In the genomic region with DNA sequence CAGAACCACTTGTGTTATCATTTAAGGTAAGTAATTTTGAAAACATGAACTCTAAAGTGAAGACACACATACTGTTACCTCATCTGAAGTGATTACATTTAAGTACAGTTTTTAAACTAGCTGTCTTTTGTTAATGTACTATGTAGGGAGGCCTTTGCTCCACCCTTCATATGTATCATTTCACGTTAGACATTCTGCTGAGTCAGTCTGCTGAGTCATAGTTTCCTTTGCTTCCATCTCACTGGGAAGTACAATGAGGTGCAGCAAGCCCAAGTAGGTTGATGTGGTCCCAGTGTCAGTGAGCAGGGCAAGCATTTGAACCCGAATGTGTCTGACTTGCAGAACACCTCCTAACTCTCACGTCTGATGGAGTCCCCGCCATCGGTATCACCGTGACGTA, we compare ENCODE assay signal across 25 mouse cellular contexts.
DNase-seq lines count a peak whose midpoint lies in the region; ATAC-seq and TF ChIP-seq lines count a peak whose summit lies in the region.
"Had no signal": no experiment of that assay in that cellular context is flagged by ENCODE, and none has a peak within 500 bp of the region (broad histone marks: within the 10 kb centered on the region; RNA-seq: fewer than 3 reads in every experiment).

No protein-coding gene starts in this region.

- H3K4me2 ChIP-seq in hindbrain, embryonic 16.5 days (ENCODE audit: low read length): no peak overlapping the region
- H3K4me2 ChIP-seq: embryonic facial prominence, embryonic 12.5 days; forebrain, embryonic 15.5 days; heart, embryonic 11.5 days; hindbrain, embryonic 12.5 days; intestine, embryonic 15.5 days; limb, embryonic 12.5 days; stomach, embryonic 15.5 days had no signal

- peak overlapping the region; percentile 43 for H3K4me3 ChIP-seq in megakaryocyte, embryonic 14.5 days (replicated peaks)
- no peak overlapping the region for H3K4me3 ChIP-seq in MEL (ENCODE audit: control insufficient read depth in 1 of 2, insufficient read depth in 1 of 2, low read depth in 2 of 2, low read length in 2 of 2)
- no peak overlapping the region for H3K4me3 ChIP-seq in cerebellum, adult 2 months (replicated peaks; ENCODE audit: insufficient read depth, low read depth, low read length)
- no peak overlapping the region for H3K4me3 ChIP-seq in hindbrain, embryonic 16.5 days (ENCODE audit: low read length)
- H3K4me3 ChIP-seq: embryonic facial prominence, embryonic 12.5 days; erythroblast, embryonic 14.5 days; forebrain, embryonic 15.5 days; hindbrain, embryonic 12.5 days; intestine, embryonic 15.5 days; limb, embryonic 12.5 days; stomach, embryonic 15.5 days had no signal

- no peaks in the 10 kb centered on the region for H3K36me3 ChIP-seq in megakaryocyte, embryonic 14.5 days (replicated peaks; ENCODE audit: low read length)
- H3K36me3 ChIP-seq in MEL (ENCODE audit: control insufficient read depth in 1 of 2, insufficient read depth in 2 of 2, low read length in 2 of 2): peaks cover 0 to 10% of the 10 kb centered on the region in 2 experiments; a peak in 2 of 4 replicates
- no peaks in the 10 kb centered on the region for H3K36me3 ChIP-seq in hindbrain, embryonic 16.5 days (ENCODE audit: control insufficient read depth, insufficient read depth, low read length)
- H3K36me3 ChIP-seq: embryonic facial prominence, embryonic 12.5 days; forebrain, embryonic 15.5 days; hindbrain, embryonic 12.5 days; intestine, embryonic 15.5 days; limb, embryonic 12.5 days; stomach, embryonic 15.5 days had no signal

- no peak overlapping the region for H3K27ac ChIP-seq in MEL (ENCODE audit: control insufficient read depth, low read depth, low read length)
- H3K27ac ChIP-seq in cerebellum, adult 2 months (ENCODE audit: insufficient read depth, low read length): no peak overlapping the region
- H3K27ac ChIP-seq in hindbrain, embryonic 16.5 days (ENCODE audit: low read depth, low read length): no peak overlapping the region
- H3K27ac ChIP-seq: embryonic facial prominence, embryonic 12.5 days; forebrain, embryonic 15.5 days; hindbrain, embryonic 12.5 days; intestine, embryonic 15.5 days; limb, embryonic 12.5 days; stomach, embryonic 15.5 days had no signal

- DNase-seq in MEL (ENCODE audit: low read depth, low spot score): peak; percentile 91
- peak; percentile 51 for DNase-seq in c-Kit-positive CD71-positive TER-119-positive erythroid progenitor cells, embryonic 14.5 days (ENCODE audit: low spot score)
- DNase-seq in cerebellum, adult 2 months: no peak
- DNase-seq in B cell, adult 2 months: no peak
- DNase-seq: cerebellum, adult 9-10 months; gastrocnemius, postnatal 36 days; heart, postnatal 10 days; kidney, adult 9 months; kidney, postnatal 25 days; lung, adult 2 months; right cerebral cortex, postnatal 25 days had no signal

- TF ChIP-seq CTCF in MEL (IDR thresholded peaks at IDR 0.05 in 2 of 3, conservative IDR thresholded peaks at IDR 0.05 in 1 of 3; ENCODE audit: control insufficient read depth in 1 of 3, insufficient read depth in 1 of 3, low read depth in 2 of 3, low read length in 3 of 3, poor library complexity in 1 of 3, severe bottlenecking in 1 of 3): no peak
- TF ChIP-seq CTCF in cerebellum, adult 2 months (IDR thresholded peaks at IDR 0.05; ENCODE audit: borderline replicate concordance, insufficient read depth, low read depth, low read length): no peak

- no peak for TF ChIP-seq RAD21 in MEL (IDR thresholded peaks at IDR 0.05; ENCODE audit: low read depth, low read length)

- H3K9me3 ChIP-seq in megakaryocyte, embryonic 14.5 days: no peaks in the 10 kb centered on the region
- no peaks in the 10 kb centered on the region for H3K9me3 ChIP-seq in MEL (replicated peaks; ENCODE audit: insufficient read depth, low read length)
- H3K9me3 ChIP-seq in hindbrain, embryonic 16.5 days (ENCODE audit: control insufficient read depth, low read length): no peaks in the 10 kb centered on the region
- H3K9me3 ChIP-seq: embryonic facial prominence, embryonic 12.5 days; forebrain, embryonic 15.5 days; hindbrain, embryonic 12.5 days; intestine, embryonic 15.5 days; limb, embryonic 12.5 days; stomach, embryonic 15.5 days had no signal

- no peak for ATAC-seq in megakaryocyte, adult 5-6 weeks (ENCODE audit: poor library complexity, severe bottlenecking)
- ATAC-seq in hindbrain, embryonic 16.5 days: no peak
- ATAC-seq: activated CD4-positive, CD25-positive, alpha-beta regulatory T cell, adult 4 months; CD4-positive, CD25-positive, alpha-beta regulatory T cell, adult 4 months; forebrain, embryonic 15.5 days; intestine, embryonic 15.5 days; Patski had no signal

- 90% methylated on average over 7 of the region's 7 CpGs for WGBS in cerebellum, adult 2 months
- WGBS in hindbrain, embryonic 16.5 days: 91% methylated on average over 7 of the region's 7 CpGs

- no peak overlapping the region for H3K9ac ChIP-seq in MEL (ENCODE audit: control insufficient read depth, low read depth, low read length, poor library complexity, severe bottlenecking)
- H3K9ac ChIP-seq in hindbrain, embryonic 16.5 days (ENCODE audit: low read depth, low read length): no peak overlapping the region
- H3K9ac ChIP-seq: embryonic facial prominence, embryonic 12.5 days; forebrain, embryonic 15.5 days; hindbrain, embryonic 12.5 days; intestine, embryonic 15.5 days; limb, embryonic 12.5 days; stomach, embryonic 15.5 days had no signal

- peak; percentile 59 to 66 for TF ChIP-seq EP300 in MEL (IDR thresholded peaks at IDR 0.05; ENCODE audit: low read depth in 1 of 2, low read length in 2 of 2)

- H3K27me3 ChIP-seq in megakaryocyte, embryonic 14.5 days (replicated peaks): no peaks in the 10 kb centered on the region
- no peaks in the 10 kb centered on the region for H3K27me3 ChIP-seq in MEL (ENCODE audit: control insufficient read depth in 1 of 2, insufficient read depth in 2 of 2, low read length in 2 of 2)
- no peaks in the 10 kb centered on the region for H3K27me3 ChIP-seq in cerebellum, adult 2 months (ENCODE audit: control insufficient read depth, insufficient read depth, low read length)
- no peaks in the 10 kb centered on the region for H3K27me3 ChIP-seq in hindbrain, embryonic 16.5 days (replicated peaks; ENCODE audit: control insufficient read depth, insufficient read depth, low read length)
- H3K27me3 ChIP-seq: embryonic facial prominence, embryonic 12.5 days; forebrain, embryonic 15.5 days; hindbrain, embryonic 12.5 days; intestine, embryonic 15.5 days; limb, embryonic 12.5 days; Patski; stomach, embryonic 15.5 days had no signal

- TF ChIP-seq POLR2A in MEL (IDR thresholded peaks at IDR 0.05; ENCODE audit: control insufficient read depth in 1 of 2, insufficient read depth in 1 of 2, low read depth in 1 of 2, low read length in 2 of 2, poor library complexity in 1 of 2): no peak
- no peak for TF ChIP-seq POLR2A in cerebellum, adult 2 months (IDR thresholded peaks at IDR 0.05; ENCODE audit: borderline replicate concordance, insufficient read depth, low read length)

- H3K4me1 ChIP-seq in megakaryocyte, embryonic 14.5 days: peaks cover 20% of the 10 kb centered on the region
- peaks cover 13 to 17% of the 10 kb centered on the region in 2 experiments for H3K4me1 ChIP-seq in MEL (ENCODE audit: control insufficient read depth in 1 of 2, insufficient read depth in 2 of 2, low read length in 2 of 2)
- no peaks in the 10 kb centered on the region for H3K4me1 ChIP-seq in cerebellum, adult 2 months (ENCODE audit: control insufficient read depth, insufficient read depth, low read length)
- H3K4me1 ChIP-seq in hindbrain, embryonic 16.5 days (ENCODE audit: control insufficient read depth, insufficient read depth, low read depth, low read length): no peaks in the 10 kb centered on the region
- H3K4me1 ChIP-seq: embryonic facial prominence, embryonic 12.5 days; forebrain, embryonic 15.5 days; hindbrain, embryonic 12.5 days; intestine, embryonic 15.5 days; limb, embryonic 12.5 days; stomach, embryonic 15.5 days had no signal

- H3K79me2 ChIP-seq in MEL (ENCODE audit: control insufficient read depth, insufficient read depth, low read length, poor library complexity): no peaks in the 10 kb centered on the region

TF ChIP-seq in MEL, 35 proteins besides CTCF, POLR2A, EP300 and RAD21:
- TF ChIP-seq USF2 (IDR thresholded peaks at IDR 0.05; ENCODE audit: borderline replicate concordance in 1 of 2, insufficient read depth in 1 of 2, low read depth in 1 of 2, low read length in 2 of 2): no peak
- TF ChIP-seq POLR2AphosphoS5 (IDR thresholded peaks at IDR 0.05; ENCODE audit: borderline replicate concordance, low read depth, low read length): no peak
- TF ChIP-seq TAL1 (IDR thresholded peaks at IDR 0.05; ENCODE audit: low read length): no peak
- TF ChIP-seq ETS1 (IDR thresholded peaks at IDR 0.05; ENCODE audit: low read depth, low read length): peak; percentile 54; the same call in 1 of the 2 replicates
- TF ChIP-seq JUND (IDR thresholded peaks at IDR 0.05; ENCODE audit: low read depth, low read length): peak; percentile 64
- peak; percentile 84 for TF ChIP-seq GABPA (IDR thresholded peaks at IDR 0.05; ENCODE audit: low read depth, low read length)
- TF ChIP-seq SMC3 (IDR thresholded peaks at IDR 0.05; ENCODE audit: low read depth, low read length): no peak
- TF ChIP-seq MAFK (IDR thresholded peaks at IDR 0.05; ENCODE audit: borderline replicate concordance, low read depth, low read length): peak; percentile 96

Comparison
In these comparisons a context has a peak if more than half of its experiments do, and no peak if none do; other contexts are left out.
1. DNase-seq: peak in MEL (single experiment) and c-Kit-positive CD71-positive TER-119-positive erythroid progenitor cells, embryonic 14.5 days (single experiment); none in cerebellum, adult 2 months (0 of 2) and B cell, adult 2 months (0 of 2).